Mouse (Mus musculus): ENCODE measurements around the gene Nop14.

Gene Nop14

GRCm38 (mm10) chr5:34659686-34660590 lies at the start of gene Nop14, which contains the start of gene Grk4:
Nop14 (minus strand) TSS chr5:34660148.
Grk4 (plus strand) TSS chr5:34660379.
- DNase-seq, result peak; percentile 100

- DNase-seq, result no peak
These were observed 48.5 kb upstream of the Nop14 start for GRCm38 (mm10) chr5:34708436-34708835.

GRCm38 (mm10) chr5:34695521-34695920 lies 35.6 kb upstream of the Nop14 start:
- peak; percentile 92 for DNase-seq

GRCm38 (mm10) chr5:34692782-34693181 lies 32.8 kb upstream of the Nop14 start:
- DNase-seq, result no peak

GRCm38 (mm10) chr5:34689868-34690267 lies 29.9 kb upstream of the Nop14 start:
- no peak for DNase-seq

GRCm38 (mm10) chr5:34670280-34670679 lies 10.3 kb upstream of the Nop14 start:
- DNase-seq, result no peak

GRCm38 (mm10) chr5:34669493-34669892 lies 9.5 kb upstream of the Nop14 start:
- peak; percentile 28 for DNase-seq

GRCm38 (mm10) chr5:34663231-34663630 lies 3.3 kb upstream of the Nop14 start:
- peak; percentile 77 for DNase-seq

- peak; percentile 64 for DNase-seq
These were observed 2.0 kb upstream of the Nop14 start for GRCm38 (mm10) chr5:34661909-34662308.

GRCm38 (mm10) chr5:34660591-34661130 lies 713 bp upstream of the Nop14 start:
- DNase-seq, result no peak

GRCm38 (mm10) chr5:34657556-34657955 lies 2.4 kb downstream of the Nop14 start:
- peak; percentile 71 for DNase-seq

GRCm38 (mm10) chr5:34654881-34655280 lies 5.1 kb downstream of the Nop14 start:
- DNase-seq, result no peak

GRCm38 (mm10) chr5:34652961-34653360 lies 7.0 kb downstream of the Nop14 start:
- DNase-seq, result peak; percentile 15

GRCm38 (mm10) chr5:34647581-34647980 lies 12.4 kb downstream of the Nop14 start:
- DNase-seq, result no peak

GRCm38 (mm10) chr5:34642932-34643331 lies 17.0 kb downstream of the Nop14 start:
- DNase-seq, result peak; percentile 97

GRCm38 (mm10) chr5:34641991-34642390 lies 18.0 kb downstream of the Nop14 start:
- no peak for DNase-seq

- DNase-seq, result peak; percentile 90
These were observed 22.3 kb downstream of the Nop14 start for GRCm38 (mm10) chr5:34637591-34638156.

GRCm38 (mm10) chr5:34636481-34637287 lies 23.3 kb downstream of the Nop14 start, which contains the start of gene Mfsd10:
Mfsd10 (minus strand) TSS chr5:34637212.
- DNase-seq, result peak; percentile 99

- DNase-seq, result peak; percentile 94
These were observed 24.2 kb downstream of the Nop14 start for GRCm38 (mm10) chr5:34635665-34636192.

GRCm38 (mm10) chr5:34634746-34635400 lies 25.1 kb downstream of the Nop14 start:
- DNase-seq, result peak; percentile 92

- DNase-seq, result peak; percentile 94
These were observed 26.3 kb downstream of the Nop14 start for GRCm38 (mm10) chr5:34633641-34634040.

- DNase-seq, result no peak
These were observed 27.0 kb downstream of the Nop14 start for GRCm38 (mm10) chr5:34632996-34633395.

All from heart, adult 11 months (tissue).